Mouse (Mus musculus): Measurements from ENCODE around the gene Renbp.

Renbp gene

GRCm38 (mm10) chrX:73930402-73931062 lies at the start of gene Renbp:
TSS of gene Renbp (minus strand) at chrX:73930850.
- no peak for DNase-seq

- DNase-seq = no peak
Observed at GRCm38 (mm10) chrX:73977783-73978182, 47.1 kb upstream of the Renbp start.

GRCm38 (mm10) chrX:73976283-73976682 lies 45.6 kb upstream of the Renbp start:
- DNase-seq = no peak

GRCm38 (mm10) chrX:73972774-73973173 lies 42.1 kb upstream of the Renbp start:
- DNase-seq = no peak

GRCm38 (mm10) chrX:73970781-73971180 lies 40.1 kb upstream of the Renbp start:
- no peak for DNase-seq

GRCm38 (mm10) chrX:73969729-73970128 lies 39.1 kb upstream of the Renbp start:
- no peak for DNase-seq

GRCm38 (mm10) chrX:73969167-73969566 lies 38.5 kb upstream of the Renbp start:
- DNase-seq = no peak

- peak; percentile 88 for DNase-seq
Observed at GRCm38 (mm10) chrX:73967177-73968075, 36.8 kb upstream of the Renbp start.

- peak; percentile 87 for DNase-seq
Observed at GRCm38 (mm10) chrX:73966248-73967176, 35.9 kb upstream of the Renbp start, which contains the start of gene Hcfc1. TSS of gene Hcfc1 (minus strand) at chrX:73966357.

- DNase-seq = peak; percentile 66
Observed at GRCm38 (mm10) chrX:73965307-73965706, 34.7 kb upstream of the Renbp start.

- no peak for DNase-seq
Observed at GRCm38 (mm10) chrX:73964363-73964762, 33.7 kb upstream of the Renbp start.

GRCm38 (mm10) chrX:73954988-73955387 lies 24.3 kb upstream of the Renbp start:
- no peak for DNase-seq

- DNase-seq = no peak
Observed at GRCm38 (mm10) chrX:73952603-73953002, 22.0 kb upstream of the Renbp start.

- DNase-seq = no peak
Observed at GRCm38 (mm10) chrX:73949341-73949740, 18.7 kb upstream of the Renbp start.

- DNase-seq = peak; percentile 8
Observed at GRCm38 (mm10) chrX:73948647-73949046, 18.0 kb upstream of the Renbp start.

GRCm38 (mm10) chrX:73946896-73947295 lies 16.2 kb upstream of the Renbp start:
- DNase-seq = no peak

- no peak for DNase-seq
Observed at GRCm38 (mm10) chrX:73942294-73942693, 11.6 kb upstream of the Renbp start.

GRCm38 (mm10) chrX:73941860-73942259 lies 11.2 kb upstream of the Renbp start:
- DNase-seq = no peak

GRCm38 (mm10) chrX:73931871-73932270 lies 1.2 kb upstream of the Renbp start:
- DNase-seq = no peak

GRCm38 (mm10) chrX:73922550-73922882 lies 8.1 kb downstream of the Renbp start:
- no peak for DNase-seq

- peak; percentile 84 for DNase-seq
Observed at GRCm38 (mm10) chrX:73921823-73922549, 8.7 kb downstream of the Renbp start, which contains the start of the genes Arhgap4 and Naa10. TSS of gene Arhgap4 (minus strand) at chrX:73921870. TSS of gene Naa10 (minus strand) at chrX:73921944.

GRCm38 (mm10) chrX:73921285-73921822 lies 9.3 kb downstream of the Renbp start:
- DNase-seq = no peak
